Mouse (Mus musculus) heart, adult 18-20 months (tissue): ENCODE data around the gene Reck. TPM values are rescaled to one million over a fixed set of nuclear protein-coding genes. Genes with fewer than 3 reads are reported as not detected.

Experiments
- DNase-seq, 2 experiments: peaks; one replicate each; pipeline ENCODE4 v3.0.0; 2021 to 2022; ENCODE audit warnings: mixed read lengths in 1 of 2
- long read RNA-seq, 2 experiments: library from polyadenylated mRNA; stranded (forward); transcript quantifications; one replicate each; pipeline ENCODE4 v2.0.0; 2021
- total RNA-seq, 2 experiments: library from RNA; stranded (reverse); gene quantifications; 2 replicates each; pipeline ENCODE4 v1.2.3; 2021

Gene Reck
- 1 to 10 TPM; 4.3 to 5.1 TPM for total RNA-seq
- long read RNA-seq, experiment 1, full-length matches to known transcripts: 1 of 1 reads
- long read RNA-seq, experiment 1, partial matches to known transcripts: 0 of 1 reads
- long read RNA-seq, experiment 1, other reads (novel, unspliced or antisense): 0 of 1 reads
- long read RNA-seq, experiment 2: 0 reads

DNA sequence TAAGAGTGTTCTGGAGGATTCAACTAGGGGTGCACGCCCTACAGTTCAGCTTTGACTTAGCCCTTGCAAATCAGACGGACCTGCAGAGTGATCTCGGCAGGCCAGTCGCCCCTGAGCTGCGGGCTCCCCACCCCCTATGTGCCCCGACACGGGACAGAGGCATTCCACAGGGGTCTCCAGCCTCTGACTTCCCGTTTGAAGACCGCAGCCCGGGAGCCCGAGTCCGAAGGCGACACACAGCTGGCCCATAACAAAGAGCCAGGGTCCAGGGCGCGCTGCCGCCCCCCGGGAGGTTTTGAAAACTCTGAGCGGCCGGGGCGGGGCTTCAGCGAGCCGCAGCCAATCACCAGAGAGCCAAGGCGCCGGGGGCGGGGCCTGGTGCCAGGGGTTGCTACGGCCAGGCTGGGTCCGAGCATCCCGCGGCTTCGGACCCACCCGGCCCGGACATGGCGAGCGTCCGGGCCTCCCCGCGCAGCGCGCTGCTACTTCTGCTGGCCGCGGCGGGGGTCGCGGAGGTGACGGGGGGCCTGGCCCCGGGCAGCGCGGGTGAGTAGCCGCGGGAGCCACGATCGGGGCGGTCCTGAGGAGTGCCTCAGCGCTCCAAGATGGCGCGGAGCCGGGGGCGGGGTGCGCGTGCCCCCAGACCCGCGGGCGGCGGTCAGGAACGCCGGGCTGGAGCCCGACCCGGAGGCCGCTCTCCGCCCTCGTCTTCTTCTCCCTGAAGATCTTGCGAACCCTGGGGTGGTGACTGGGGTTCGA lies at the start of gene Reck:
Gene Reck, plus strand, starts transcription at position 371 of the 759 bp plus-strand sequence.
- DNase-seq: peak; percentile 85 to 91

DNA sequence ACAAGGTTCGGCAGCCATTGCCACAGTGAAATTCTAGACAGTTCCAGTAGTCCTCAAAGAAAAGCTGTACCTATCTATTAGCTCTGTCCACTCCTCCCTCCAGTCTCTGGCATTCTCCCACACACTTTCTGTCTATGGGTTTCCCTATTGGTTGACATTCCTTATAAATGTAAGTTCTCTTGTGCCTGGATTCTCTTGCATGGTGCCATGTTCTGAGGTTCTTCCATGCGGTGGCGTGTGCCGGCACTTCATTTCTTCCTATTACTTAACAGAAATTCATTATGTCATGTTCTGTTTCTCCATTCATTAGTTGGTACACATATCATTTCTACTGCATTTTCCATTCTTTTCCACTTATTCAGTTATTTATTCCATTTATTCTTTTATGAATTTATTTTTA lies 46.5 kb upstream of the Reck start:
- no peak for DNase-seq

DNA sequence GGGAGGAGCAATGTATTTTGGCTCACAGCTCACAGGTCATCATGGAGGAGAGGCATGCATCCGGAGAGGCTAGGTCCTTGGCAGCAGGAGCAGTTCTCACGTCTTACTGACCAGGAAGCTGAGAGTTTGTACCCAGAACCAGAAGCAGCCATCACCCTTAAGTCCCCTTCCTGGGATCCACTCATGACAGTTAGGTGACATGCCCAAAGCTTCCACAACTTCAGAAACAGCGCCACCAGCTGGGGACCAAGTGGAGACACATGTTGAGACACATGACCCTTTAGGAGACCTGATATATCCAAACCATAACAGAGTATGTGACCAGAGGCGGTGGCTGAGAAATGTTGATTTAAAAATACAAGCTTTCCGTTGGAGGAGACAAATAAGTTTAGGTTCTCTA lies 43.3 kb upstream of the Reck start:
- no peak for DNase-seq

DNA sequence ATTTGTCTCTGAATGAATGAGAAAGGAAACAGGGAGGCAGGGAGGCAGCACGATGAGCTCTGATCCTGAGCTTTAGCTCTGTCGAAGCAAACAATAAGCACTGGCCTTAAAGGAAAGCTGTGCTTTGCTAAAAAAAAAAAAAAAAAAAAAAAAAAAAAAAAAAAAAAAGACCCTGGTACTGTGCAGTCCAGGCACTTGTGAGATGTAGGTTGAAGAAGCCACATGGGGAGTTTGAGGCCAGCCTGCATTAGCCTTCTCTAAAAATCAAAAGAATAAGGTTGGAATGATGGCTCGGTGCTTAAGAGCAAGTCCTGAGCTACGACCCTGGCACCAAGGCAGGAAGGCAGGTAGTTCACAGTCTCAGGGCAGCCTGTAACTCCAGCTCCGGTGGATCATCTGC lies 41.6 kb upstream of the Reck start:
- no peak for DNase-seq

DNA sequence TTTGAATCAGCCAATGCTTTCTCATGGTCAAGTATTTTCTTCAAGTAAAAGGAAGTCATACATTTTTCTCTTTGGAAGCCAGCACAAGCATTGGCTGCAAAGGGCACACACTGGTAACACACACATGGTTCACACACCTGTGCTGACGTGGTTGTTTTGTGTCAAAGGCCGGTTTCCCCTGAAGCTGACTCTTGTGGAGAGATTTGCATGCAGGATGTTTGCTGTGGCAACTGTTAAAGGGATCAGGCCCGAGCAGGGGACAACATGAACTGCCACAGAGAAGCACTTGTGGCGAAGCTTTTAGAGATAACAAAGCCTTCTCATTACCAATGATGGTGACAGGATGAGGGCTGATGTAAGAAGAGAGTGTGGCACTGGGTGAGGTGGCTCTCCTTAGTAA lies 40.6 kb upstream of the Reck start:
- no peak for DNase-seq

DNA sequence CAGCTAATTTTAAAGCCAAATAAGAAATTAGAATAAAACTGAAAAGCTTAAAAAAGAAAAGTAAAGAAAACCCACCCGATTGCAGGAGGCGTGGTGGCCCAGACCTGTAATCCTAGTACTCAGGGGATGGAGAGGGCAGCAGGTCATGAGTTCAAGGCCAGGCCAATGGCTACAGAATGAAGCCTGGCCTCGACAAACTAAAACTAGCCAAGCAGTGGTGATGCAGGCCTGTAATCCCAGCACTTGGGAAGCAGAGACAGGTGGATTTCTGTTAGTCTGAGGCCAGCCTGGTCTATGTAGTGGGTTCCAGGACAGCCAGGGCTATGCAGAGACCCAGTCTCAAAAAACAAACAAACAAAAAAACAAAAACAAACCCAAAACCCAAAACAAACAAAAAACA lies 37.0 kb upstream of the Reck start:
- no peak for DNase-seq

DNA sequence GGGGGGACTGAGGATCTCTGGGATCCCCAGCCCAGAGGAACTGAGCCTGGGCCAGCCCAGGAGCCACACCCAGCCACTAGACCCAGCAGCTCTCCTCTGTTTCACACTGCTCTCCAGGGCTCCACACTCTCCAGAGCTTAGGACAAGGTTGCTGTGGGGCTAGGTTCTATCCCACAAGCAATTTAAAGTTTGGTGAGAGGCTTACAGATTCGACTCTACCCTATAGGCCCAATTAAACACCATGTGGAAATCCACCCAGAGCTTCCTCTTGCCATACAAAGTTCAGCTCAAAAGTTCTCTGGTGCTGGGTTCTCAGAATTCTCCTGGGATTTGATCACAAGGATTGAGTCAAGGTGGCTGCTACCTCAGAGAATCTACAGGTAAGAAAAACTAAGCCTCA lies 35.2 kb upstream of the Reck start, which contains the start of gene Olfr157:
Gene Olfr157, minus strand, starts transcription at position 101 of the 400 bp plus-strand sequence.
- DNase-seq: no peak

DNA sequence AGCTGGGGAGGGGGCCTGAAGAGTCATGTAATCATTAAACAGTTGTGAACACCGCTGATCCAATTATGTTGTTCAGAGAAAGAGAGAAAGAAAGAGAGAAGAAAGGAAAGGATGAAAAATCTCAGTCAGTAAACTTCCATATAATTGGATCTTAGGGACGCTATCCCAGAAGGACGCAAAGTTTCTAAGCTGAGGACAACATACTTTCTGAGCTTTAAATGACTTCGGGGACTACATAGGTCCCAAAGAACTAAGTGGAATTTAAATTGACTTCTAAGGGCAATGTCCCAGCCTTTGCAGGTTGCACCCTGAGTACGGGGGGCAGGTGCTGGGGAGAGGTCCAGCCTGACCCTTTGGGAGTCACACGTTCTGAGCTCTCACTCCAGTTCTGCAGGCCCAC lies 24.1 kb upstream of the Reck start, which contains the start of gene Olfr155:
Gene Olfr155, plus strand, starts transcription at position 301 of the 400 bp plus-strand sequence.
- DNase-seq: no peak

DNA sequence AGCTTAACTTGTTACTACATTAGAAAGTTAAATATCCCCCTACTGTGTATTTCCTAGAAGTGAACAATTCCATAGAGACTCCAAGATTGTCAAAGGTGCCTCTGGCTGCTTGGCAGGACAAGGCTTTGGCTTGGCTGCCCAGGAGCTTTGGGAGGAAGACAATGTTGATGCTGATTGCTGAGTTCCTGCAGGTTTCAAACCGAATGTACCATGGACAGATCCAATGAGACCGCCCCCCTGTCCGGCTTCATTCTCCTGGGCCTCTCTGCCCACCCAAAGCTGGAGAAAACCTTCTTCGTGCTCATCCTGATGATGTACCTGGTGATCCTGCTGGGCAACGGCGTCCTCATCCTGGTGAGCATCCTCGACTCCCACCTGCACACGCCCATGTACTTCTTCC lies 21.2 kb upstream of the Reck start:
- DNase-seq: no peak

DNA sequence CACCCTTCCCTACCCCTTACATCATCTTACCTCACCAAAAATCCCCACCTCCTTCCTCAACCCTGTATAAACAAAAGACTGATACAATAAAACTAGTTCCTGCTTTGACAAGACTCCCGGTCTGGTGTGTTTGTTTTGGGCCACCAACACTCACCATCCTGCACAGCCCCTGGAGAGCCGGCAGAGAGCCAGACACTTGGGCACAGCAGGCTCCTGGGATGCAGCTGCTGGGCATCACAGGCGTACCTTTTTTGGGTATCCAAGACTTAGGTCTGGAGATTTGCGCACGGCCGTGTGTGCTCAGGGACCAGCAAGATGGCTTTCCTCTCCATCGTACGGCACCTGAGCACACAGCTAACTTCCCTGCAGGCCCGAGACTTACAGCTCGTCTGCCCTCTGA lies 15.4 kb upstream of the Reck start:
- DNase-seq: no peak

DNA sequence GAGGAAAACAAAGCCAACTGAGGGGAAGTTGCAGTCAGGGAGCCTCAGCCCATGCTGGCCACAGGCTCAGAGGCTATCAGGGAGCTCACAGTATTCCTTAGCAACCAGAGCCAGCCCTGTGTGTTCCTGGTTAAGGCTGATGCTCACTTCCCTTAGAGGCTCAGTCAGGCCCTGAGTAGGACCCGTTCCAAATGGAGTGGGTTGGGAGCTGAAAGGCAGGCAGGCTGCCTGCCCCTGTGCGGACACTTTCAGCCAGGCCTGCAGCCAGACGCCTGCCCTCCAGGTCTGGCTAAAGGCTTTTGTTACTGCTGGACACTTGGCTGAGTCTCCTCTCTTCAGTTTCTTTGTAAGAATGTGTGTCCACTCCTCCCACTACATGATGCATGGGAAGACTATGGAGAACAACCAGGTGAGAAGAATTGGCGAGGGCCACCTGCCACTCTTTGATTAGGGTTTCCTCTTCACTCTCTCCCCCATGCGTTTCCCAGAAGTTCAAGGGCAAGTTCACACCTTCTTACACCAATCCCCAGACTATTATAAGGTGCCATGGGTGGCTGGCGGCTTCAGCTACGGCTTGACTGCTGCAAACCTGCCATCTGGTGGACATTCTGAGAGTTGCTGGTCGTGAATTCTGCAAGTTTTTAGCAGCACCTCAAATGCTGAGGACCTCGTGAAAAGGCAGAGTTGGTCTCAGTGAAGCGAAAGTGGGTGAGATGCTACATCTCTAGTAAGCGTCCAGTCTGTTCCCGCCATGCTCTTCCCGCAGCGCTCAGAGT lies 14.4 kb upstream of the Reck start:
- DNase-seq: peak; percentile 62 to 83

DNA sequence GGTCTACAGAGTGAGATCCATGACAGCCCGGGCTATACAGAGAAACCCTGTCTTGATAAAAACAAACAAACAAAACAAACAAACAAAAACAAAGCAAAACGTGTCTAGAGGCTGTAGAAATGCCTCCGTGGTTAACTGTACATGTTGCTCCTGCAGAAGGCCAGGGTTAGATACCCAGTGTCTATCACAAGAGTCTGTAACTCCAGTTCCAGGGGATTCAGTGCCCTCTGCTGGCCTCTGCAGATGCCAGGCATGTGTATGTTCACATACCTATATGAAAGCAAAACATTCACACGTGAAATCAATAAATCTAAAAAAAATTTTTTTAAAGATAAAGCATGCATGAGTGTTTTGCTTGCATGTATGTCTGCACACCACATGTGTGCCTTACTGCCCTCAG lies 12.0 kb upstream of the Reck start:
- DNase-seq: no peak

DNA sequence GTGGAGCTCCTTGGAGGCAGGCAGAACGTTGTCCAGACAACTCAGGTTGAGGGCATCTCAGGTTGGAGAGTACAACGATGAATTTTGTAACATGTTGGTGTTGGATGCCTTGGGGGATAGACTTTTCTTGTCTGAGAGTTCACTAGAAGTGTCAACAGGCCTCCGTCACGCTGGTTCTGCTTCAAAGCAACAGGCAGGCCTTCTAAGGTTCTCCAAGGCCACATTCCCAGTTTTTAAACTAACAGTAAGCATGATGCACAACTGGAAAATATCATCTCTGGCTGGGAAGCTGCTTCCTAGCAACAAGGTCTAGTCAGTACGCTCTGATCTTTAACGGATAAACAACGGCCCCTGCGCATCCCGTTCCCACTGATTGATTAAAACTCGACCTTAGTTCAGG lies 5.5 kb upstream of the Reck start:
- no peak for DNase-seq

DNA sequence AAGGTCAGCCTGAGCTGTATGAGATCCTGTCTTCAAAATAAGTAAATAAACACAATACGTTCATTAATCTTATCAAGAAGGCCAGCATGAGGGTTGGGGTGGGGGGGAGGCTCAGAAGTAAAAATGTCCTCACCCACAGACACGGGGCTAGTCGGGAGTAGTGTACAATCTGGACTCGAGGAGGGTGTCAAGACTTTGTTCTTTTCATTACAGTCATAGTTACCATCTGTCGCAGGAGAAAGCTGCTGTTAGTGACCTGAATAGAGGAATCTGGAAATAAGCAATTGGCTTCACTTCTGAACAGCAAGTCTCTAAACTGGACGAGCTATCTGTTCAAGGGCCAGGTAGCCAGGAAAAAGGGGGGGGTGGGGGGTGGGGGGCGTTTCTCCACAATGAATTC lies 829 bp upstream of the Reck start:
- DNase-seq: no peak

DNA sequence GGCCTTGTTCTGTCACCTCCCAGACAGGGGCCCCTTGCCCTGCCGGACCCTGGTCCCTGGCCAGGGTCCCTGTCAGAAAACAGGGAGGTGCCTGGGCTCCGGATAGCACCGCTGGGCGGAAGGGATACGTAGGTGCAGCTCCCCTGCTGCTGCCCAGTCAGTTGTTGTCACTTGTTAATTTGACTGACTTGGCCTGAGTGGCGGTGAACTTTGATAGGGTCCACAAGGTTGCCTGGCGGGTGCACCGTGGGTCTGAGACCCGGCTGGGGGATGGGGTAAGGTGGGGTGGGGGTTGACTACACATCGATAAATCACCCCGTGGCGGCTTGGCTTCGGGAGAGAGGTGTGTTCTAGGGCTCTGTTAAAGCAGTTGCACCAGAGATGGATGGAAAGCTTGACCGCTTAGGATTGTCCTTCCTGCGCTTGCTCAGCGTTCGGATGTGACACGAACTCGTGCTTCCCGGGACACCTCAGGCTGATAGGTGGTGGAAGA lies 635 bp downstream of the Reck start:
- DNase-seq: peak; percentile 11 to 39

DNA sequence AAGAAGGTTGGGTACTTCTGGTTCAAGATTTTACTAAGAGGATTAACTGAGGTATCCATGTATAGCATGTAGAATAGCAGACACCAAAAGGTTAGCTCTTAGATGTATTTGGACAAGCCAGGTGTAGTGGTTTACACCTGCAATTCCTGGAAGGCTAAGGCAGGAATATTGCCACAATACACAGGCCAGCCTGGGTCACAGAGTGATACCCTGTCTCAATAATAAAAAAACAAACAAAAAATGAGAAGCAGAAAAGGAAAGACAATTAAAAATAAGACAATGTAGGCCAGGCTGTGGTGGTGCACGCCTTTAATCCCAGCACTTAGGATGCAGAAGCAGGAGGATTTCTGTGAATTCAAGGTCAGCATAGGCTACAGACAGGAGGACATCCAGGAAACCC lies 1.9 kb downstream of the Reck start:
- DNase-seq: no peak

DNA sequence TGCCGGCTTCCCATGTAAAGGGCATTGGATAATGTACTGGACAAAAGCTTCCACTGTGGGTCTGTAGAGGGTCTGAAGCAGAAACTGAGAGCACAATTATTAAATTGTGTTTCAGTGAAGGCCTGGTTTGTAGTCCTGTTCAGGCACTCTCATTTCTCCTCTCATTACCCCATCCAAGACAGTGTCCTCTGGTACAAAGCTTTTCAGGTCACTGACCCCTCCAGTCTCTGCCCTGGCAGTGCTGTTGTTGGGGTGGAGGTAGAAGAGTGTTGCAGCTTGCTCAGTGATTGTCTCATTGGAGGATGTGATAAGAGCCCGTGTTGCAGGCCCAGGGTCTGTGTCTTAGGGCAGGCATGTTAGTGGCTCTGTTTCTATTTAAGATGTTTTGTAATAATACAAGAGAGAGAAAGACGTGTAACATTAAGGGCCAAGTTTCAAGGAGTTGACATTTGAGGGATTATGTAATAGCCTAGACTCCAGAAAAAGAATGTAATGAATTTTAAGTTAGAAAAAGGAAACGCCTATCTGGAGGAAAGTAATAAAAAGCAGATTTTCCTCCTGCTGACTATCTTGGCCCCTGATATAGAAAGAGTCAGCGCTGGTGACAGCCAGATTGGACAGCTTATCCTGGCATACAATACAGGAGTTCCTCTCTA lies 2.9 kb downstream of the Reck start:
- peak; percentile 24 to 38 for DNase-seq

DNA sequence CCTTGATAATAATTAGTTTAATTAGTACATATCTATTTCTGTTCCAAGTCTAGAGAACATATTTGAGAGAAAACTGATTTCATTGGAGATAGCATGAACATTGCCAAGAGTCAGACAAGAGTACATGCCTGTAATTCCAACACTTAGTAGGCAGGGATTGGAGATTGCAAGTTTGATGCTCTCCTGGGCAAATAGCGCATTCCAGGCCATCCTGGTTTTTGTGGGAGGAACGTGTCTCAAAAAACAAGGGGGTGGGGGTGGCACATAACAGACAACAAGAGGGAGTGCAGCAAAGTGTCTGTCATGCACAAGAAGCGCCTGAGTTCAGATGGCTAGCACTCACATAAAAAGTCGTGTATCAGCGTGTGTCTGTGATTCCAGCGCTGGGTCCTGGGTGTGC lies 4.2 kb downstream of the Reck start:
- no peak for DNase-seq

DNA sequence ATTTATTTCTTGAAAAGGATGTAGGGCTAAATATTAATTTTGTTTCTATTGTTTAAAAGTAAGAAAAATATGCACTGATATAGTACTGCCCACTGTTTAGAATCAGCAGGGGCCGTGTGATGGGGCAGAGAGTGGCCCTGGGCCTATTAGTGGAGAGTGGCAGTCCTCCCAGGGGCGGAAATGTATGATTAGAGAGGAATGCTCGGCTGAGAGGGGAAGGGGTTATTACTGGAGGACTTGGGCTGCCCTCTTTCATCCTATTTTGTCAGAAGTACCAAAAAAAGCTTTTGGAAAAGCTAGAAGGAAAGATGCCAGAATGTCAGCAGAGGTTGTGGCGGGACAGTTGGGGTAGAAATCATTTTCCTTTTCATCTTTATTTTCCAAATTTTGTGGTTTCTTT lies 8.9 kb downstream of the Reck start:
- no peak for DNase-seq

DNA sequence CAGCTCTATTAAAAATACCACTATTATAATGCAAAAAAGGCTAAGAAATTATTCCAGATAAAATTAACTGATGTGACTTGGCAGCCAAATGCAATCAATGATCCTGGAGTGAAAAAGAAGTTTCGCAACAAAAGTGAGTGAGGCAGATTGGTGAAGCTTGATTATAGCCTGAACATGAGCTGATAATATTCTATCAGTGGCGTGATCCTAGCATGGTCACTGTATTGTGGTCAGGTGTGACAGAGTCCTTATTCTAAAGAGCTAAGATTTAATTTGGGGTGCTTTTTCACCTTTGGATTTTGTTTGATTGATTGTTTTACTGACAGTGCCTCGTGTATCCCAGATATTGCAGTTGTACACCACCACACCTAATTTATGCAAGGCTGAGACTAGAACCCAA lies 15.9 kb downstream of the Reck start:
- no peak for DNase-seq

DNA sequence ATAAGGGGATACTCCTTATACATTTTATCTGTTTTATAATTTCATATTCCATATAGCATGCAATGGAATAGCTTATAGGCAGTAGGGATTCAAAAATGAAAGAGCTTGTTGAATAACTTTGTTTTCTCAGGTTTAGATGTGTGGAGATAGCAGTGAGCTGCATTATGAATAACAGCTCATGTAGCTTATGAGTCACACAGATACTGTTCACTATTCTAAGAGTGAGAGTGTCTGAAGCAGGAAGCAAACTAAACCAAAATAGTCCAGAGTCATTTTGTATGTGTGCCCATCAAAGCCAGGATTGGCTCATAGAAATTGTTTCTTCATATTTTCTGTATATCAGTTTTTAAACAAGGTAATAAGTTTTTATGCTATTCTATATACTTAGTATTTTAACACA lies 21.9 kb downstream of the Reck start:
- no peak for DNase-seq

DNA sequence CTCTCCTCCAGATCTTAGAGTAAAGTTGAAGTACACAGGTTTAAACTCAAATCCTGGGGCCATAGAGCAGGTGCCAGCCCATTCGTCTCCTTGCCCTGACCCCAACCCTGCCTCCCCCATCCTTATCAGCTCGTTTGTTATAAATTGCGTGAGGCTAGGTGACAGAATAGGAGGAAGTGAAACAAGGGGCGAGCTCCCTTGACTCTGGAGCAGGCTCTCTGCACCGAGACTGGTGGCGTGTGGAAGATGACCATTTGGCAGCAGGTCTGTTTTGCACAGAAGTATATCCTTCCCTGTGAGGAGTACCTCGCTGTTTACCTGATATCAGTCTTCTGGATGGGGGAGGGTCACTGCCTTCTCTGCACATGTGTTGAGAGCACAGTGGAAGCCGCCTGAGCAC lies 23.9 kb downstream of the Reck start:
- DNase-seq: no peak

DNA sequence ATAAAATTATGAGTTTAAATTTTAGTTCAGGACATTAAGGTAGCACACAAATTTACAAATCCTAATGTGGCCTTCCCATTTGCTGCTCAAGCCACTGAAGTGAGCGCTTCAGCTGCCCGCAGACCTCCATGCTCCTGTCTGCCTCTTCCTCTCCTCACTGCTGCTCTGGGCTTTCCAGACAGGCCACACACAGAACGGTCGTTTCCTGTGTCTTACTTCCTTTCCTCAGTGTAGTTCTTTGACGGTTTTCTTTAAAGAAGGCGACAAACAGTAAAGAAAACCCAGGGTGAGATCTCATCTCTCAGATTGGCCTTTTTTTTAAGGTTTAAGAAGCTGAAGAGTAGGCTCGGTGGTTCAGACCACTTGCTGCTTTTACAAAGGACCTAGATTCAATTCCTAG lies 28.4 kb downstream of the Reck start:
- DNase-seq: no peak
